Mouse (Mus musculus) forebrain, postnatal 0 days (tissue): ENCODE measurements at regions not wholly inside any gene's neighbourhood (a gene's known extent, or its start where the extent isn't known, plus 50 kb on each side); places are given as distances from the start of the nearest gene placed in this dataset.

ENCODE experiments used
- ATAC-seq: fragments of 200-750 bp; cut with Nextera tagmentation; 2 replicates; pipeline ENCODE4 v1.8.0; 2017; ENCODE audit warnings: mild to moderate bottlenecking, moderate library complexity
- DNase-seq: peaks from one replicate; pipeline ENCODE4 v3.0.0-alpha.2; 2015
- H3K27ac ChIP-seq: fragments of 300-500 bp; sonication (generic); 2 replicates; pipeline ENCODE4 v1.5.1; 2014; ENCODE audit warnings: low read depth, mild to moderate bottlenecking, antibody characterized with exemption, low read length, moderate library complexity, mixed read lengths
- H3K27me3 ChIP-seq: fragments of 300-500 bp; sonication (generic); 2 replicates; pipeline ENCODE4 v1.6.1; 2014; ENCODE audit warnings: mild to moderate bottlenecking, low read length, mixed read lengths; ENCODE audit not compliant: insufficient read depth
- H3K36me3 ChIP-seq: fragments of 300-500 bp; sonication (generic); 2 replicates; pipeline ENCODE4 v1.6.1; 2014; ENCODE audit warnings: mild to moderate bottlenecking, moderate library complexity; ENCODE audit not compliant: insufficient read depth
- H3K4me1 ChIP-seq: fragments of 300-500 bp; sonication (generic); 2 replicates; pipeline ENCODE4 v1.6.1; 2014; ENCODE audit warnings: antibody characterized with exemption; ENCODE audit not compliant: insufficient read depth
- H3K4me2 ChIP-seq: fragments of 300-500 bp; sonication (generic); 2 replicates; pipeline ENCODE4 v1.6.1; 2014; ENCODE audit warnings: low read depth, mild to moderate bottlenecking, moderate library complexity
- H3K4me3 ChIP-seq: fragments of 300-500 bp; sonication (generic); 2 replicates; pipeline ENCODE4 v1.5.1; 2014; ENCODE audit warnings: low read depth, low read length, mixed read lengths
- H3K9ac ChIP-seq: fragments of 300-500 bp; sonication (generic); 2 replicates; pipeline ENCODE4 v1.6.1; 2014; ENCODE audit warnings: mild to moderate bottlenecking
- H3K9me3 ChIP-seq: fragments of 300-500 bp; sonication (generic); 2 replicates; pipeline ENCODE4 v1.6.1; 2016; ENCODE audit warnings: low read length
- CTCF ChIP-seq: sonication (generic); IDR thresholded peaks from 2 replicates; pipeline ENCODE4 v1.5.1; 2016; ENCODE audit warnings: antibody characterized with exemption, control low read depth, low read depth
- WGBS: fragments of 180-500 bp; shearing (Covaris S2); extraction: QIAGEN DNeasy Blood & Tissue Kit; methylation state at CpG from one replicate; pipeline ENCODE4 v1.1.7; 2014; 5-methylcytosine and 5-hydroxymethylcytosine counted together

DNA sequence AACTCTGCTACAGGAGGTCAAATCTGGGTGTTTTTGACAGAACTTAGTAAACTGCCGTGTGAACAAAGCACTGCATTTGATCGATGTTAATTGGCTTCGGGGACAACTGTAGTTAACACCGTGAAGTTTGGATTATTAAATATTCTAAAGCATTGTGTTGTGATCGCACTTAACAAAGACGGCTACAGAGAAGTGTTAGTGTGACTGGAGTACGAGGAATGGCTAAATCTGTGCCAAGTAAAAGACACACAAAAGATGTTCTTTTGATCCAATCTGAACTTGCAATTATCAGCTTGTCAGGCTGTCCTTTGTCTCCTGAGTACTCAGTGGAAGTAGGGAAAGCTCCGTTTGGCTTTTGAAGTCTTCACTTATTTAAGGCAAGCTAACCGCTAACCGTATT, 259.7 kb downstream of the Tmem182 start:
- peak; percentile 20 for DNase-seq

DNA sequence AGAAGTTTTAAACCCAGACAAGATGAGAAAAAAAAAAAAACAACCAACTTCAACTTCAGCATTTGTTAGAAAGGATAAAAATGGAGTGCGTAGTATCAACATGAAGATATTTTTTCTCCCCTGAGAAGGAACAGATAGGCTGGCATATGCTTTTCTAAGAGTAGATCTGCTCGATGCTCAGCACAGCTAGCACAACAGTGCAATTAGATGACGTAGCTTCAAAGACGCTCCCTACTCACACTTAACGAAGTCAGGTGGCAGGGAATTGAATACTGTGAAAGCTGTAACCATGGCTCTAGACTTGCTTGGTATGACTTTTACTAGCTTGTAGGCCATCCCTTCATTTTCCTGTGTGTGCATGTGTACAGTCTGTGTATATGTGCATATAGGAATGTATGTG, 299.5 kb downstream of the Tmem182 start:
- TF ChIP-seq CTCF: no peak
- no peak overlapping the region for H3K4me2 ChIP-seq
- 73% methylated on average over 5 of the region's 5 CpGs for WGBS
- peak; percentile 59 for DNase-seq
- ATAC-seq: peak; percentile 95
- no peaks in the 10 kb centered on the region for H3K36me3 ChIP-seq
- H3K4me3 ChIP-seq: no peak overlapping the region
- no peaks in the 10 kb centered on the region for H3K9me3 ChIP-seq
- H3K4me1 ChIP-seq: no peaks in the 10 kb centered on the region
- H3K9ac ChIP-seq: no peak overlapping the region
- H3K27ac ChIP-seq: no peak overlapping the region
- no peaks in the 10 kb centered on the region for H3K27me3 ChIP-seq

More for the DNA sequence above, 259.7 kb downstream of the Tmem182 start:
- no peak for TF ChIP-seq CTCF
- ATAC-seq: peak; percentile 64
- Histone ChIP-seq H3K9me3 (no peaks in the 10 kb centered on the region), H3K4me3 (no peak overlapping the region), H3K9ac (no peak overlapping the region), H3K27ac (no peak overlapping the region), H3K4me1 (no peaks in the 10 kb centered on the region), H3K27me3 (no peaks in the 10 kb centered on the region), H3K36me3 (no peaks in the 10 kb centered on the region), H3K4me2 (no peak overlapping the region)
- whole genome bisulfite sequencing: 28% methylated on average over 10 of the region's 10 CpGs

DNA sequence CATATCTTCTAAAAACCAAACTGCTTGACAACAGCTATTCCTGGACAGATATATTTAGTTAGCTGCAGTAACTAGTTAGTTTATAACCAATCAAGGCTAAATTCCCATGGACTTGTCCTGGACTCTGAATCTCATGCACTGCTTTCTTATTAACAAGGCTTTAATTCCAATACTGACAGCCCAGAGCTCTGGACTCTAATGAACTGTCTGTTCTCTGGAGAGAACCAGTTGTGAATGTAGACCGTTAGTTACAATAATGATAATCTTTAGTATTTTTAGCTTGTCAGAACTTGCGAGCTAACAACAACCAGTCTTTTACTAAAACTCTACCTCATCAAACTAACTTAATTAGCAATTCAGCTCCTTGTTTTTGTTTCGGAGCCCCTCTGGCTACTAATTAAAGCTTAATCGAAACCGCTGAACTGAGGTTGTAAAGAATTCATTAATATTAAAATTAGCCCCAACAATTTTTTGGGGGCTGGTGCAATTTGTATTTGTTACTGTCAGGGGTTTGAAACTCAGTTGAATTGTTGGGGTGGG, 316.3 kb downstream of the Tmem182 start:
- Histone ChIP-seq H3K9ac (no peak overlapping the region), H3K27me3 (no peaks in the 10 kb centered on the region), H3K27ac (no peak overlapping the region), H3K4me2 (no peak overlapping the region), H3K4me3 (no peak overlapping the region), H3K9me3 (no peaks in the 10 kb centered on the region), H3K4me1 (no peaks in the 10 kb centered on the region), H3K36me3 (no peaks in the 10 kb centered on the region)
- TF ChIP-seq CTCF: no peak
- ATAC-seq (no peak), DNase-seq (no peak)
- WGBS: 23% methylated on average over 5 of the region's 5 CpGs

DNA sequence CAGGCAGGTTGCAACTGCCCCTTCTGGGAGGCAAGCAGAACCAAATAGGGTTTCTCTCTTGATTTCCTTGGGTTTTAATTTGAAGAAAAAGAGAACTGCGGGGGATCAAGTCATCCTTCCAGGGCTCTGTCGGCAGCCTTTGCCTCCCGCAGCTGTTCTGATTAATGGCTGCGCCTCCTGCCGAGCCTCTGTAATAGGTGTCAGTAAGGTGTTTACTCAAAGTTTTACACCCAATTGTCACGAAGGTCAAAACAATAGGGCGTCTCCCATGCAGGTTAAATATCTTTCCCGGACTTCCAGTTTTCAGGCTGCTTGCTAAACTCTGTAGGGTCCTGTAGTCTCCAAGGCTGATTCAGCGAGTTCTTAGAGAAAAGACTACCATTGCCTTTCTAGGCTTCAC, 326.0 kb downstream of the Tmem182 start:
- Histone ChIP-seq H3K9me3 (no peaks in the 10 kb centered on the region), H3K27ac (no peak overlapping the region), H3K4me3 (no peak overlapping the region), H3K9ac (no peak overlapping the region), H3K4me1 (no peaks in the 10 kb centered on the region), H3K4me2 (no peak overlapping the region), H3K36me3 (no peaks in the 10 kb centered on the region), H3K27me3 (no peaks in the 10 kb centered on the region)
- DNase-seq: no peak
- 8% methylated on average over 9 of the region's 9 CpGs for WGBS
- ATAC-seq: no peak
- no peak for TF ChIP-seq CTCF

DNA sequence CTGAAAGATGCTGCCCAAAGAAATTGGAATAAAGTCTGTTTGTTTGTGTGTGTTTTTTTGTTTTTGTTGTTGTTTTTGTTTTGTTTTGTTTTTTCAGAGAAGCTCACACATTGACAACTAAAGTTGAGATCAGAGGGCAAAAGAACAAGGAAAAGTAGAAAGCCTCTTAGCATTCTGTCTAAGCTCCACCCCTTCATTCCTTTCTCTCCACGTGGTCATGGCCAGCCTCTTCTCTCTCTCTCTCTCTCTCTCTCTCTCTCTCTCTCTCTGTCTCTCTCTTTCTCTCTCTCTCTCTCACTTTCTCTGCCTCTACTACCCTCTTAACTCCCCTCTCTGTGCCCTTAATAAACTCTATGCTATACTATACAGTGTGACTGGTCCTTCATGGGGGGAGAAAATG, 327.7 kb downstream of the Tmem182 start:
- Histone ChIP-seq H3K4me3 (no peak overlapping the region), H3K4me1 (no peaks in the 10 kb centered on the region), H3K27me3 (no peaks in the 10 kb centered on the region), H3K27ac (no peak overlapping the region), H3K9ac (no peak overlapping the region), H3K4me2 (no peak overlapping the region), H3K9me3 (no peaks in the 10 kb centered on the region), H3K36me3 (no peaks in the 10 kb centered on the region)
- no peak for TF ChIP-seq CTCF
- WGBS: 14% methylated on average over 1 of the region's 1 CpGs
- DNase-seq: no peak
- ATAC-seq: no peak

DNA sequence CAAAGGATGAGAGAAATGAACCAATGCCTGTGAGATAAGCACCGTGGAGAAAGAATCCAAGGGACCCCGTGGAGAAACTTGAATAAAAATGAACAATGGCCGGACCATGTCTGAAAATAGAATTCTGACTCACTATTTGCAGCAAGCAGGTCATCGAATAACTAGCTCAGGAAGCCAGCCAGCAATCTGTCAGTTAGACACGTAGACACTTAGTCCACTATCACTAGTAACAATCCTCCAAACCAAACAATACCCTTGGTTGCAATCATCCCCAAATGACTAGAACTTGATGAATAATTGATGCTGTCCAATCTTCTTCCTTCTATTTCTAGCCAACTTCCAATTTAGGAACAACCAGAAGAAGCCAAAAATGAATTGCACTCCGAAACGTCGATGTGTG, 328.5 kb downstream of the Tmem182 start:
- Histone ChIP-seq H3K27ac (no peak overlapping the region), H3K9ac (no peak overlapping the region), H3K4me2 (no peak overlapping the region), H3K27me3 (no peaks in the 10 kb centered on the region), H3K9me3 (no peaks in the 10 kb centered on the region), H3K4me3 (no peak overlapping the region), H3K36me3 (no peaks in the 10 kb centered on the region), H3K4me1 (no peaks in the 10 kb centered on the region)
- DNase-seq (no peak), ATAC-seq (no peak; the same call in 1 of the 2 replicates)
- TF ChIP-seq CTCF: no peak
- WGBS: 30% methylated on average over 8 of the region's 8 CpGs

DNA sequence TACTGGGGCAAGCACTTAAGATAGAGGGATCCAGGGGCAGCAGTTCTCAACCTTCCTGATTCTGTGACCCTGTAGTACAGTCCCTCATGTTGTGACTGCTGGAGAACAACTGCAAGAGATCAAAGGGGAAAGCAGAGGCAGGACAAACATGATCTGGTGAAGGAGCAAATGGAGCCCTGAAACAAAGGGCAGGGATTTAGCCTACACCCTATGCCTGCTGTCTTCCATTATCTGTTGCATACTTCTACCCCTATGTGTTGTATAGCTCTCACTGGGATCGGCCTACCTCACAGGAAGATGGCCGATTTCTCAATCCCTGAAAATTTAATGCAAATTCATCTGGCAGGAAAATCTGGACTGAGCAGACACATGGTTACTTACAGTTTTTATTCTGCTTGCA, 334.3 kb downstream of the Tmem182 start:
- Histone ChIP-seq H3K4me1 (no peaks in the 10 kb centered on the region; the same call in 1 of the 2 replicates), H3K27ac (no peak overlapping the region), H3K9me3 (no peaks in the 10 kb centered on the region), H3K4me3 (no peak overlapping the region), H3K4me2 (no peak overlapping the region), H3K9ac (no peak overlapping the region), H3K27me3 (no peaks in the 10 kb centered on the region), H3K36me3 (no peaks in the 10 kb centered on the region)
- DNase-seq (no peak), ATAC-seq (no peak)
- WGBS: 45% methylated on average over 2 of the region's 2 CpGs
- TF ChIP-seq CTCF: no peak
